Mouse (Mus musculus) heart, postnatal 0 days (tissue): ENCODE measurements around the gene Gnb3. TPM values are rescaled to one million over a fixed set of nuclear protein-coding genes. Genes with fewer than 3 reads are reported as not detected.

Source experiments
- ATAC-seq: fragments of 200-750 bp; cut with Nextera tagmentation; 2 replicates; pipeline ENCODE4 v1.8.0; 2017; ENCODE audit warnings: low read depth, moderate number of reproducible peaks, moderate library complexity; ENCODE audit not compliant: insufficient read depth
- DNase-seq: peaks from one replicate; pipeline ENCODE4 v3.0.0-alpha.2; 2016; ENCODE audit warnings: low spot score
- H3K27ac ChIP-seq: fragments of 300-500 bp; sonication (generic); 2 replicates; pipeline ENCODE4 v1.5.1; 2014; ENCODE audit warnings: low read depth, mild to moderate bottlenecking
- H3K27me3 ChIP-seq: fragments of 300-500 bp; sonication (generic); 2 replicates; pipeline ENCODE4 v1.6.1; 2014; ENCODE audit warnings: low read length, mixed read lengths; ENCODE audit not compliant: control insufficient read depth, insufficient read depth
- H3K36me3 ChIP-seq: fragments of 300-500 bp; sonication (generic); replicated peaks from 2 replicates; pipeline ENCODE4 v1.6.1; 2014; ENCODE audit warnings: low read length, mixed read lengths; ENCODE audit not compliant: control insufficient read depth, insufficient read depth
- H3K4me1 ChIP-seq: fragments of 300-500 bp; sonication (generic); 2 replicates; pipeline ENCODE4 v1.6.1; 2014; ENCODE audit warnings: antibody characterized with exemption; ENCODE audit not compliant: control insufficient read depth, insufficient read depth
- H3K4me2 ChIP-seq: fragments of 300-500 bp; sonication (generic); 2 replicates; pipeline ENCODE4 v1.6.1; 2014; ENCODE audit warnings: low read depth, mild to moderate bottlenecking, low read length, moderate library complexity
- H3K4me3 ChIP-seq: fragments of 300-500 bp; sonication (generic); 2 replicates; pipeline ENCODE4 v1.5.1; 2014; ENCODE audit warnings: low read depth, low read length
- H3K9ac ChIP-seq: fragments of 300-500 bp; sonication (generic); replicated peaks from 2 replicates; pipeline ENCODE4 v1.6.1; 2014; ENCODE audit warnings: low read depth, low read length, mixed read lengths
- H3K9me3 ChIP-seq: fragments of 300-500 bp; sonication (generic); replicated peaks from 2 replicates; pipeline ENCODE4 v1.6.1; 2016; ENCODE audit warnings: low read length; ENCODE audit not compliant: control insufficient read depth
- CTCF ChIP-seq: IDR thresholded peaks from 2 replicates; pipeline ENCODE4 v1.5.1; 2016; ENCODE audit warnings: antibody characterized with exemption, control low read depth, low read depth
- EP300 ChIP-seq: IDR thresholded peaks from 2 replicates; pipeline ENCODE4 v1.6.1; 2016; ENCODE audit warnings: antibody characterized with exemption, low read depth
- WGBS: fragments of 180-500 bp; shearing (Covaris S2); extraction: QIAGEN DNeasy Blood & Tissue Kit; methylation state at CpG from one replicate; pipeline ENCODE4 v1.1.7; 2014; 5-methylcytosine and 5-hydroxymethylcytosine counted together
- polyA plus RNA-seq: library from polyadenylated mRNA; unstranded; fragments of >200 nt; fragmentation: Nextera tagmentation; extraction: Ambion mirVana; gene quantifications from 2 replicates; pipeline ENCODE4 v1.2.1, GENCODE M21; 2015
- total RNA-seq: library from RNA; depleted of rRNA; stranded (reverse); fragments of >200 nt; gene quantifications from 2 replicates; pipeline ENCODE4 v1.2.3, GENCODE M21; 2014; ENCODE audit warnings: low replicate concordance; rRNA removed

Gene Gnb3
- total RNA-seq (0.50 and 4.2 TPM in 2 replicates), polyA plus RNA-seq (2.8 and 3.3 TPM in 2 replicates)

GRCm38 (mm10) chr6:124840241-124841167, at the start of gene Gnb3:
Gnb3 (minus strand) TSS chr6:124840275.
- H3K4me1 ChIP-seq = peaks cover 14% of the 10 kb centered on the region
- DNase-seq (no peak), ATAC-seq (peak; percentile 61)
- no peaks in the 10 kb centered on the region for H3K9me3 ChIP-seq
- H3K9ac ChIP-seq = no peak within 1 kb of the TSS; the same call in 1 of the 2 replicates
- TF ChIP-seq EP300 (no peak), CTCF (no peak)
- H3K36me3 ChIP-seq = no peaks in the 10 kb centered on the region
- no peak within 1 kb of the TSS for H3K4me3 ChIP-seq
- 19% methylated on average over 12 of the region's 15 CpGs for WGBS
- no peak within 1 kb of the TSS for H3K27ac ChIP-seq
- 0 out of 2 replicates have a peak, but pooled peaks cover 3% of the 10 kb centered on the region for H3K27me3 ChIP-seq
- H3K4me2 ChIP-seq = peak within 1 kb of the TSS; percentile 21; the same call in 1 of the 2 replicates

- no peak overlapping the region for H3K4me3 ChIP-seq
- no peak for ATAC-seq
These were observed 48.6 kb upstream of the Gnb3 start for GRCm38 (mm10) chr6:124888555-124889125.

GRCm38 (mm10) chr6:124887986-124888385, 47.9 kb upstream of the Gnb3 start, which contains the start of gene Cd4:
Cd4 (minus strand) TSS chr6:124888221.
- DNase-seq (no peak), ATAC-seq (no peak)
- no peak within 1 kb of the TSS; the same call in 1 of the 2 replicates for H3K27ac ChIP-seq
- H3K27me3 ChIP-seq = no peaks in the 10 kb centered on the region
- no peak within 1 kb of the TSS; the same call in 1 of the 2 replicates for H3K9ac ChIP-seq
- H3K9me3 ChIP-seq = no peaks in the 10 kb centered on the region; the same call in 1 of the 2 replicates
- TF ChIP-seq CTCF (no peak), EP300 (no peak)
- H3K4me3 ChIP-seq = peak within 1 kb of the TSS; percentile 17; the same call in 1 of the 2 replicates
- H3K36me3 ChIP-seq = no peaks in the 10 kb centered on the region
- WGBS = 78% methylated on average over 9 of the region's 9 CpGs
- peaks cover 4% of the 10 kb centered on the region; the same call in 1 of the 2 replicates for H3K4me1 ChIP-seq
- no peak within 1 kb of the TSS; the same call in 1 of the 2 replicates for H3K4me2 ChIP-seq

More at GRCm38 (mm10) chr6:124888555-124889125, 48.6 kb upstream of the Gnb3 start:
- WGBS = 82% methylated on average over 6 of the region's 6 CpGs
- no peak for TF ChIP-seq CTCF
- TF ChIP-seq EP300 = no peak
- H3K27ac ChIP-seq = no peak overlapping the region; the same call in 1 of the 2 replicates
- H3K9me3 ChIP-seq = no peaks in the 10 kb centered on the region; the same call in 1 of the 2 replicates
- DNase-seq = no peak
- H3K4me2 ChIP-seq = no peak overlapping the region
- no peak overlapping the region for H3K9ac ChIP-seq
- no peaks in the 10 kb centered on the region for H3K27me3 ChIP-seq
- H3K36me3 ChIP-seq = no peaks in the 10 kb centered on the region
- H3K4me1 ChIP-seq = peaks cover 4% of the 10 kb centered on the region; the same call in 1 of the 2 replicates

GRCm38 (mm10) chr6:124885956-124886381, 45.9 kb upstream of the Gnb3 start:
- peak overlapping the region; percentile 78 for H3K27ac ChIP-seq

More at GRCm38 (mm10) chr6:124885956-124886381, 45.9 kb upstream of the Gnb3 start:
- H3K4me2 ChIP-seq = no peak overlapping the region; the same call in 1 of the 2 replicates
- DNase-seq (no peak), ATAC-seq (no peak)
- TF ChIP-seq EP300 (no peak), CTCF (no peak)
- no peak overlapping the region for H3K9ac ChIP-seq
- WGBS = 81% methylated on average over 8 of the region's 8 CpGs
- H3K36me3 ChIP-seq = no peaks in the 10 kb centered on the region
- peaks cover 4% of the 10 kb centered on the region; the same call in 1 of the 2 replicates for H3K4me1 ChIP-seq
- H3K9me3 ChIP-seq = no peaks in the 10 kb centered on the region; the same call in 1 of the 2 replicates
- no peaks in the 10 kb centered on the region for H3K27me3 ChIP-seq
- H3K4me3 ChIP-seq = peak overlapping the region; percentile 17; the same call in 1 of the 2 replicates
